Mouse (Mus musculus) CD8-positive naive resting alpha-beta T cell, adult 57 days (primary cell): Measurements from ENCODE around the gene Tctn3. TPM values are rescaled to one million over a fixed set of nuclear protein-coding genes. Genes with fewer than 3 reads are reported as not detected.

ENCODE experiments used
- total RNA-seq: library from RNA; stranded (reverse); gene quantifications from one replicate; pipeline ENCODE4 v1.2.4, GENCODE M21; 2023

Gene Tctn3
- total RNA-seq: 7.3 TPM

DNA sequence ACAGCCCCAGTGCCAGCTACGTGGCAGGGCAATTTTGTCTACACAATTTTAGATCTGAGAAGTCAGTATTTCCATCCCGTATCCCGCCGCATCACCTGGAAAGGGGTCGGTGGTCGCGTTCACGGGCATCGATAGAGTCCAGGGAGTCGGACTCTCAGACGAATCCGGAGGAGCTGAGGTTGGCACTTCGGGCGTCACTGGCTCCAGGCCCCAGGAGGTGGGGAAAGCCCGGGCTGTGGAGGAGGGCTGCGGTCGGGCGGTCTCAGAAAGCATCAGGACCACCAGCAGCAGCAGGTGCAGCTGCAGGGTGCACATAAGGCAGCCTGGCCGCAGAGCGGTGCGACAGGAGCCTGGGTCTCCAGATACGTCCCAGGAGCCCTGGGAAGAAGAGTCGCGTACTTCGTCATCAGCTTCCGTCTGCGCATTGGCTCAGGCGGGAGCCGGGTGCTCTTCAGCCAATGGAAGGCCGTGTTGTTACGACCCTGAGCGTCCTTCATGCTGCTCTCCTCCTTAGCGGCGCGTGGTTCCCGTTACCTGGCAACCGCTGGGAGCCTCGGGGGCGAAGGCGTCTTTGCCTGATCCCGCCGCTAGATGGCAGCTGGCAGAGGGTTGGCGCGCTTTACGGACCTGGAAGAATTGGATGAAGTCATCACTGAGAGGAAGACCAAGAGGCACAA lies at the start of gene Tctn3, which contains the start of gene Entpd1:
Gene Tctn3 (minus strand): TSS at position 404 of the 677 bp plus-strand sequence.
Gene Entpd1 (plus strand): TSS at position 537 of the 677 bp plus-strand sequence.

DNA sequence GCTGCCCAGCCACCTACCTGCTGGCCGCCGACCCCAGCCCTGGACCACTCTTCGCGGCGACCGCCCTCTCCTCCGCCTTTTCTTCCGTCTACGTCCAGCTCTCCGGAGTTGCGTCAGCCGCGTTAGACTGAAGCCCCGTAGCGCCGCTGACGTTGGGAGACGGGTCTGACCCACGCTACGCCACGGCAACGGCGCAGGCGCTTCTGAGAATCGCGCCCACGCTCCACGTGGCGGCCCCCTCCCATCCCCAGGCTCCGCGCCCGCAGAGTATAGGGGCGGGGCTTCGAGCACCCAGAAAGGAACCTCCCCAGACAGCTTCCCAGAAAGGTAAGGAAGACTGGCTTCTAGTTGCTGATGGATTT lies 23.8 kb downstream of the Tctn3 start, which contains the start of gene Aldh18a1:
Gene Aldh18a1 (minus strand): TSS at position 171 of the 362 bp plus-strand sequence.

Other genes with a start within 250 kb of the Tctn3 start
- gene Sorbs1, start 98.5 kb downstream of the Tctn3 start, total RNA-seq: 19.0 TPM
- gene Aldh18a1, start 23.8 kb downstream of the Tctn3 start, total RNA-seq: 43.8 TPM
- gene Entpd1, start 133 bp upstream of the Tctn3 start, total RNA-seq: 1.9 TPM
- not detected for gene Cc2d2b, start 136.5 kb upstream of the Tctn3 start, total RNA-seq
- gene Ccnj, start 219.0 kb upstream of the Tctn3 start, total RNA-seq: 8.0 TPM